Mouse (Mus musculus) kidney, embryonic 15.5 days (tissue): Measurements from ENCODE around the gene Csdc2. TPM values are rescaled to one million over a fixed set of nuclear protein-coding genes. Genes with fewer than 3 reads are reported as not detected.

Experiments used
- ATAC-seq: fragments of 200-750 bp; cut with Nextera tagmentation; replicated peaks from 2 replicates; pipeline ENCODE4 v1.8.0; 2017; ENCODE audit warnings: moderate TSS enrichment; ENCODE audit not compliant: low FRiP score
- H3K27ac ChIP-seq: fragments of 300-500 bp; sonication (generic); 2 replicates; pipeline ENCODE4 v1.5.1; 2015; ENCODE audit warnings: mild to moderate bottlenecking, inconsistent platforms
- H3K27me3 ChIP-seq: fragments of 300-500 bp; sonication (generic); 2 replicates; pipeline ENCODE4 v1.6.1; 2015; ENCODE audit warnings: inconsistent platforms
- H3K36me3 ChIP-seq: fragments of 300-500 bp; sonication (generic); 2 replicates; pipeline ENCODE4 v1.6.1; 2015; ENCODE audit warnings: inconsistent platforms
- H3K4me1 ChIP-seq: fragments of 300-500 bp; sonication (generic); 2 replicates; pipeline ENCODE4 v1.6.1; 2015; ENCODE audit warnings: inconsistent platforms
- H3K4me2 ChIP-seq: fragments of 300-500 bp; sonication (generic); 2 replicates; pipeline ENCODE4 v1.6.1; 2015; ENCODE audit warnings: moderate library complexity, mild to moderate bottlenecking, inconsistent platforms
- H3K4me3 ChIP-seq: fragments of 300-500 bp; sonication (generic); replicated peaks from 2 replicates; pipeline ENCODE4 v1.5.1; 2015; ENCODE audit warnings: mild to moderate bottlenecking, inconsistent platforms
- H3K9ac ChIP-seq: fragments of 300-500 bp; sonication (generic); 2 replicates; pipeline ENCODE4 v1.6.1; 2015; ENCODE audit warnings: mild to moderate bottlenecking, inconsistent platforms
- H3K9me3 ChIP-seq: fragments of 300-500 bp; sonication (generic); replicated peaks from 2 replicates; pipeline ENCODE4 v1.6.1; 2016; ENCODE audit warnings: inconsistent platforms
- WGBS: fragments of 180-500 bp; shearing (Covaris S2); methylation state at CpG from one replicate; pipeline ENCODE4 v1.1.7; 2015; ENCODE audit warnings: mixed read lengths; 5-methylcytosine and 5-hydroxymethylcytosine counted together
- polyA plus RNA-seq: library from polyadenylated mRNA; unstranded; fragments of >200 nt; fragmentation: Nextera tagmentation; extraction: Ambion mirVana; gene quantifications from 2 replicates; pipeline ENCODE4 v1.2.1, GENCODE M21; 2015

The Csdc2 gene
- polyA plus RNA-seq, 1 experiment from 2014 or later = 30.7 TPM

DNA sequence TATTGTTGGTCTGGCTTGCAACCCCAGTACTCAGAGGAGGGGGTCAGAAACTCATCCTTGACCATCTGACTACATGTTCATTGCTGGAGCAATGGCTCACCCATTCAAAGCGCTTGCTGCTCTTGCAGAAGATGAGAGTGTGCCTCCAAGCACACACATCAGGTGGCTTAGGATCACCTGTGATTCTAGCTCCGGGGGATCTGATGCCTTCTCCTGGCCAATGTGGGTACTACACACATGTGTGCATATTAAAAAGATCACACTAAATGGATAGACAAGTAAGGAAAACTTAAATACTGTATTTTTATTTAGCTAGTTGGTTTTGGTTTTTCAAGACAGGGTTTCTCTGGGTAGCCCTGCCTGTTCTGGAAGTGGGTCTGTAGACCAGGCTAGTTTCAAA is 4.5 kb downstream of the Csdc2 start:
- Histone ChIP-seq H3K36me3 (no peaks in the 10 kb centered on the region), H3K27me3 (no peaks in the 10 kb centered on the region), H3K9ac (no peak overlapping the region), H3K4me3 (no peak overlapping the region), H3K27ac (no peak overlapping the region), H3K4me2 (no peak overlapping the region), H3K4me1 (peaks cover 41% of the 10 kb centered on the region), H3K9me3 (no peaks in the 10 kb centered on the region)
- ATAC-seq = no peak
- 94% methylated on average over 2 of the region's 2 CpGs for WGBS

DNA sequence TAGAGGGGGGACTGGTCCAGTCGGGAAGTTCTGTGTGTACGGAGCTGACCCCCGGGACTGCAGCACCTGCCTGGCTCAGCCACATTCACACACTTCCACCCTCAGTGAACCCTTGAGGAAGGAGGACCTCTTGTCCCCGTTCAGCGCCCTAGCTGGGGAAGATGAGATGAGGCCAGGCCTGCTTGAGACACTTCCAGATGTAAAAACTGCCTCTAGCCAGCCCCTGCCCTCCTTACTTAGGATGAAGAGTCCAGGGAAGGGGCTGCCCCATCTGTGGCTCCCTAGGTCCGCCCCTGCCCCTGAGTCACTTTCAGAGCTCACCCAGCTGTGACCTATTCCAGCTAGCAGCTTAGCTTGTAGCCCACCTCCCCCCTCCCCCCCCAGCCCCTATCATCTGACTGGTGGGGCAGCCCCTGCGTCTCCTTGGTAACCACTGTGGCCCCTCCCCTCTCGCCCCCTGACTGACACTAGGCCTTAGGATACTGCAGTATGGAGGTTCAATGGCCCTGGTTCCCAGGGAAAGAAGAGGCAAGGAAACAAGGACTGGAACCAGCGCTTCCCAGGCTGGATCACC is 6.7 kb downstream of the Csdc2 start:
- Histone ChIP-seq H3K27me3 (no peaks in the 10 kb centered on the region), H3K4me3 (no peak overlapping the region), H3K9ac (no peak overlapping the region), H3K36me3 (0 out of 2 replicates have a peak, but pooled peaks cover 10% of the 10 kb centered on the region), H3K4me1 (peaks cover 19% of the 10 kb centered on the region), H3K9me3 (no peaks in the 10 kb centered on the region), H3K4me2 (peak overlapping the region; percentile 27; the same call in 1 of the 2 replicates), H3K27ac (peak overlapping the region; percentile 52)
- peak; percentile 80 for ATAC-seq
- WGBS = 12% methylated on average over 9 of the region's 9 CpGs

DNA sequence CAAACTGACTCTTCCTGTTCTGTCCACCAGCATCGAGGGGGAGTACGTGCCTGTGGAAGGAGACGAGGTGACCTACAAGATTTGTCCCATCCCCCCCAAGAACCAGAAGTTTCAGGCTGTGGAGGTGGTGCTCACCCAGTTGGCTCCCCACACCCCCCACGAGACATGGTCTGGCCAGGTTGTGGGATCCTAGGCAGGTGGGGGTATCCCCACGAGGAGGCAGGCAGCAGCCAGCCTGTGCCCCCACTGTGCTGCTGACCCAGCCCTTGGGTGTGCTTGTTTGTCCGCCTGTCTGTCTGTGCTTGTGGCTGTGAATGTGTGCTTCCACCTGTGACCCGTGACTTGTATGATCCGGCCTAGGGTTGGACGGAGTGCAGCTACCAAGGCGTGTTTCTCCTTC is 12.5 kb downstream of the Csdc2 start:
- Histone ChIP-seq H3K9me3 (no peaks in the 10 kb centered on the region), H3K4me2 (no peak overlapping the region), H3K9ac (no peak overlapping the region), H3K27ac (no peak overlapping the region), H3K36me3 (peaks cover 45% of the 10 kb centered on the region), H3K4me1 (0 out of 2 replicates have a peak, but pooled peaks cover 4% of the 10 kb centered on the region), H3K27me3 (no peaks in the 10 kb centered on the region), H3K4me3 (no peak overlapping the region)
- WGBS = 75% methylated on average over 10 of the region's 10 CpGs
- no peak for ATAC-seq

GRCm38 (mm10) chr15:81949476-81950131 is 13.0 kb downstream of the Csdc2 start:
- H3K4me1 ChIP-seq = 0 out of 2 replicates have a peak, but pooled peaks cover 4% of the 10 kb centered on the region
- ATAC-seq = no peak; the same call in none of the 2 replicates
- WGBS = 58% methylated on average over 11 of the region's 11 CpGs

GRCm38 (mm10) chr15:81950716-81951115 is 14.2 kb downstream of the Csdc2 start:
- Histone ChIP-seq H3K9me3 (no peaks in the 10 kb centered on the region), H3K9ac (no peak overlapping the region), H3K36me3 (peaks cover 58% of the 10 kb centered on the region), H3K4me1 (0 out of 2 replicates have a peak, but pooled peaks cover 4% of the 10 kb centered on the region), H3K4me2 (no peak overlapping the region), H3K27ac (no peak overlapping the region), H3K27me3 (no peaks in the 10 kb centered on the region), H3K4me3 (no peak overlapping the region)
- 66% methylated on average over 5 of the region's 5 CpGs for WGBS
- no peak for ATAC-seq

More at GRCm38 (mm10) chr15:81949476-81950131, 13.0 kb downstream of the Csdc2 start:
- H3K27ac ChIP-seq = no peak overlapping the region
- no peak overlapping the region for H3K9ac ChIP-seq
- H3K36me3 ChIP-seq = peaks cover 50% of the 10 kb centered on the region
- no peaks in the 10 kb centered on the region for H3K27me3 ChIP-seq
- no peak overlapping the region for H3K4me3 ChIP-seq
- H3K9me3 ChIP-seq = no peaks in the 10 kb centered on the region
- no peak overlapping the region for H3K4me2 ChIP-seq

GRCm38 (mm10) chr15:81951159-81951558 is 14.6 kb downstream of the Csdc2 start:
- no peak for ATAC-seq
- Histone ChIP-seq H3K9ac (no peak overlapping the region), H3K4me3 (no peak overlapping the region), H3K27ac (no peak overlapping the region), H3K4me2 (no peak overlapping the region), H3K9me3 (no peaks in the 10 kb centered on the region), H3K36me3 (peaks cover 58% of the 10 kb centered on the region), H3K27me3 (no peaks in the 10 kb centered on the region), H3K4me1 (0 out of 2 replicates have a peak, but pooled peaks cover 4% of the 10 kb centered on the region)
- WGBS = 89% methylated on average over 9 of the region's 9 CpGs

DNA sequence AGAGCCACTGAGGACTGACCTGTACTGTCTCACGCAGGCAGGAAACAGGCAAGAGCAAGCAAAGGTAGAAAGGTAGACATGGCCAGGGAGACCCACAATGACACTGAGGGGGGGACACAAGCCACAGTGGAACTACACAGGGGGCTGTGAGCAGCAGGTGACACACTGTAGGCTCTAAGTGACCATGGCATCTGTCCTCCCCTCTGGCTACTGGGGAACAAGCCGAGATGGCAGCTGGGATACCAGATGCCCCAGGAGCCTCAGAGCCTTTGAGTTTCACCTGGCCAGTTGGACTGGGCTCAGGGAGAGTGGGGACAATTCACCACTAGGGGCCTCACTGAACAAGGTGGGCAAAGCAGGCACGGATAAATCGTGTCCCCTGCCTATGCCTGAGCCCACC is 15.8 kb downstream of the Csdc2 start:
- Histone ChIP-seq H3K27me3 (no peaks in the 10 kb centered on the region), H3K27ac (no peak overlapping the region), H3K4me2 (no peak overlapping the region), H3K9me3 (no peaks in the 10 kb centered on the region), H3K36me3 (peaks cover 49% of the 10 kb centered on the region), H3K9ac (no peak overlapping the region), H3K4me3 (no peak overlapping the region), H3K4me1 (0 out of 2 replicates have a peak, but pooled peaks cover 4% of the 10 kb centered on the region)
- ATAC-seq = no peak
- WGBS = 85% methylated on average over 4 of the region's 4 CpGs

GRCm38 (mm10) chr15:81954151-81954583 is 17.6 kb downstream of the Csdc2 start:
- 89% methylated on average over 9 of the region's 9 CpGs for WGBS
- H3K9me3 ChIP-seq = no peaks in the 10 kb centered on the region

GRCm38 (mm10) chr15:81954716-81955115 is 18.2 kb downstream of the Csdc2 start:
- 93% methylated on average over 6 of the region's 6 CpGs for WGBS
- Histone ChIP-seq H3K4me2 (no peak overlapping the region), H3K27me3 (no peaks in the 10 kb centered on the region), H3K9me3 (no peaks in the 10 kb centered on the region), H3K4me3 (no peak overlapping the region), H3K4me1 (0 out of 2 replicates have a peak, but pooled peaks cover 5% of the 10 kb centered on the region), H3K27ac (no peak overlapping the region), H3K36me3 (peaks cover 45% of the 10 kb centered on the region), H3K9ac (no peak overlapping the region)
- no peak for ATAC-seq

More at GRCm38 (mm10) chr15:81954151-81954583, 17.6 kb downstream of the Csdc2 start:
- H3K27me3 ChIP-seq = no peaks in the 10 kb centered on the region
- ATAC-seq = no peak
- no peak overlapping the region for H3K4me2 ChIP-seq
- H3K36me3 ChIP-seq = peaks cover 48% of the 10 kb centered on the region
- H3K27ac ChIP-seq = no peak overlapping the region
- 0 out of 2 replicates have a peak, but pooled peaks cover 4% of the 10 kb centered on the region for H3K4me1 ChIP-seq
- H3K4me3 ChIP-seq = no peak overlapping the region
- no peak overlapping the region for H3K9ac ChIP-seq

GRCm38 (mm10) chr15:81955414-81955813 is 18.9 kb downstream of the Csdc2 start:
- Histone ChIP-seq H3K4me1 (peaks cover 9% of the 10 kb centered on the region; the same call in 1 of the 2 replicates), H3K9me3 (no peaks in the 10 kb centered on the region), H3K4me2 (no peak overlapping the region), H3K27me3 (no peaks in the 10 kb centered on the region), H3K9ac (no peak overlapping the region), H3K4me3 (no peak overlapping the region), H3K27ac (no peak overlapping the region), H3K36me3 (peaks cover 41% of the 10 kb centered on the region)
- ATAC-seq = no peak
- 89% methylated on average over 15 of the region's 15 CpGs for WGBS

- no peak for ATAC-seq
- Histone ChIP-seq H3K9ac (no peak overlapping the region), H3K4me2 (no peak overlapping the region), H3K4me3 (no peak overlapping the region), H3K36me3 (peaks cover 31% of the 10 kb centered on the region), H3K4me1 (peaks cover 12% of the 10 kb centered on the region; the same call in 1 of the 2 replicates), H3K9me3 (no peaks in the 10 kb centered on the region), H3K27me3 (no peaks in the 10 kb centered on the region), H3K27ac (no peak overlapping the region)
- WGBS = 59% methylated on average over 8 of the region's 8 CpGs
These were observed 19.9 kb downstream of the Csdc2 start for GRCm38 (mm10) chr15:81956457-81956856.

DNA sequence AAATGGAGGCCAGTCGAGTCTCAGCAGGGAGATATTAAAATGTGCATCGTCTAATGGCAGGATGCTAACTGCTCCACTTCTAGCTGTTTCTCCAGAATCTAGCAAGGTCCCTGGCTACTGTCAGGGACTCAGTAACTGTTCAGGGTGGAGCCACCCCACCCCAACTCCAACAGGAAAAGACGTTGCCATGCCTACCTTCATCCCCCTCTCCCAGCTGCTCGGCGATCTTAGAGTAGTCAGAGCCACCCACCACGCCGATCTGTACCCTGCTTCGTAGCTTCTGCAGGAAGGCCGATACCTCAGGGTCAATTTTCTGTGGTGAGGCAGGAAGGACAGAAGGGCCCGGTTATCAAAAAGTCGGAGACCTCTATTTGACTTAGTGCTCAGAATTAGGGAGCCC is 21.0 kb downstream of the Csdc2 start:
- peaks cover 13% of the 10 kb centered on the region; the same call in 1 of the 2 replicates for H3K4me1 ChIP-seq
- H3K9me3 ChIP-seq = no peaks in the 10 kb centered on the region
- H3K4me3 ChIP-seq = no peak overlapping the region
- no peak overlapping the region for H3K9ac ChIP-seq
- H3K27ac ChIP-seq = no peak overlapping the region
- 85% methylated on average over 11 of the region's 11 CpGs for WGBS
- no peaks in the 10 kb centered on the region for H3K27me3 ChIP-seq
- peaks cover 20% of the 10 kb centered on the region for H3K36me3 ChIP-seq
- ATAC-seq = no peak
- H3K4me2 ChIP-seq = no peak overlapping the region
